Mouse (Mus musculus) kidney, adult 2 months (tissue): ENCODE measurements around the gene Tor1aip1.

Source experiments
- CTCF ChIP-seq: fragments of 200-500 bp; conservative IDR thresholded peaks from 2 replicates; pipeline ENCODE4 v1.5.1; 2011; ENCODE audit warnings: low read depth, mild to moderate bottlenecking, control low read depth, low read length, moderate library complexity, mixed read lengths; ENCODE audit not compliant: insufficient read depth, insufficient read length
- POLR2A ChIP-seq: fragments of 200-500 bp; IDR thresholded peaks from one replicate; pipeline ENCODE4 v1.6.1; 2011; ENCODE audit warnings: low read depth, low read length, control low read depth

DNA sequence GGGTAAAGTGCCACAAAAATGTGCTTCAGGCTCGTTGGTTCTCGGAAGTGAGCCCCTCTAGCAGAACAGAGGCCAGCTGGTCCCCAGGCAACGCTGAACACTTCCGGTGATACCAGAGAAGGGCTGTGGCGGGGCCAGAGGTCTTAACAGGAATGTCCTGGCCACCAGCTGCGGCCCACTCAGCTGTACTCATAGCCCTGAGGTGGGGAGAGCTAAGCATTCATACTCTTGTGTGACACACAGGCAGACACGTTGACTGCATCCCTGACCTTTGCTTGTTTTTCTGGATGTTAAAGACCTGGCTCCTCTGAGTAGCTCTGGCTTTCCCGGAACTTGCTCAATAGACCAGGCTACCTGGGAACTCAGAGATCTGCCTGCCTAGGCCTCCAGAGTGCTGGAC, 38.3 kb upstream of the Tor1aip1 start:
- TF ChIP-seq POLR2A (no peak), CTCF (no peak)
